Mouse (Mus musculus): Measurements from ENCODE around the gene Rad51b. TPM values are rescaled to one million over a fixed set of nuclear protein-coding genes. Genes with fewer than 3 reads are reported as not detected.

Rad51b gene
- total and polyA plus RNA-seq, 2 experiments from 2014 or later = 1.1 TPM

DNA sequence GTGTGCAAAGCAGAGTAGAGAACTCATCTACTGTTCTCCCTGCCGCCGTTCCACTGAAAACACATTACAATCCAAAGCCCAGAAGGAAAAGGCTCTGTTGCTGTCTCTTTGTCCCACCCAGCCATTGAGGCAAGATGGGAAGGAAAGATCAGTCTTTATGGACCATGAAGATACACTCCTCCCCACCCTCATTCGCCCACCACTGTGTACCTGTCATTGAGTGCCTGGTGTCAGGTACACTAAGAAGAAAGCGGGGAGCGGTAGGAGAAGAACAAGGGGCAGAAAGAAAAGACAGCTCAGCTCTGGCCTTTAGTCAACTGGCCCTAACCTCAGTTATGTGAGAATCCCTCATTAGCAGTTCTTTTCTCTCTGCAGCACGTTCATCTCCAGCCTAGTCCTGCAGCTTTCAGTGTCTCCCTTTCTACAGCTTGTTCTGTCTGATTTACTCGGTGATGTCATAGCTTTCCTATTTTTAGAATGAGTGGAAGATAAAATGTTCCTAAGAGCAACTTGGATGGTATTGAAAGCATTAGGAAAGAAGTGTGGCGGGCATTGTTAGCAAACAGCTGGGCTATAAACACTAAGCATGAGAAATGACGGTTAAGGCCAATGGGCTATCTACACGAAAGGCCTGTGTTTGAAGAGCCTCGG is 382.3 kb downstream of the Rad51b start:
- Histone ChIP-seq H3K9ac (replicated peaks; ENCODE audit: low read length) (no peak overlapping the region), H3K4me1 (ENCODE audit: insufficient read depth, low read length) (no peaks in the 10 kb centered on the region), H3K4me3 (ENCODE audit: low read length) (no peak overlapping the region), H3K27ac (peak overlapping the region; percentile 75), H3K27me3 (ENCODE audit: insufficient read depth, low read length) (no peaks in the 10 kb centered on the region), H3K9me3 (ENCODE audit: low read length) (no peaks in the 10 kb centered on the region), H3K4me2 (ENCODE audit: low read depth, low read length) (no peak overlapping the region), H3K36me3 (ENCODE audit: insufficient read depth, low read length) (no peaks in the 10 kb centered on the region)
- peak; percentile 4; the same call in 1 of the 2 replicates for ATAC-seq
- no peak for TF ChIP-seq CTCF (IDR thresholded peaks at IDR 0.05; ENCODE audit: low read depth)
- WGBS = 59% methylated on average over 11 of the region's 11 CpGs
- DNase-seq (ENCODE audit: low spot score) = no peak

DNA sequence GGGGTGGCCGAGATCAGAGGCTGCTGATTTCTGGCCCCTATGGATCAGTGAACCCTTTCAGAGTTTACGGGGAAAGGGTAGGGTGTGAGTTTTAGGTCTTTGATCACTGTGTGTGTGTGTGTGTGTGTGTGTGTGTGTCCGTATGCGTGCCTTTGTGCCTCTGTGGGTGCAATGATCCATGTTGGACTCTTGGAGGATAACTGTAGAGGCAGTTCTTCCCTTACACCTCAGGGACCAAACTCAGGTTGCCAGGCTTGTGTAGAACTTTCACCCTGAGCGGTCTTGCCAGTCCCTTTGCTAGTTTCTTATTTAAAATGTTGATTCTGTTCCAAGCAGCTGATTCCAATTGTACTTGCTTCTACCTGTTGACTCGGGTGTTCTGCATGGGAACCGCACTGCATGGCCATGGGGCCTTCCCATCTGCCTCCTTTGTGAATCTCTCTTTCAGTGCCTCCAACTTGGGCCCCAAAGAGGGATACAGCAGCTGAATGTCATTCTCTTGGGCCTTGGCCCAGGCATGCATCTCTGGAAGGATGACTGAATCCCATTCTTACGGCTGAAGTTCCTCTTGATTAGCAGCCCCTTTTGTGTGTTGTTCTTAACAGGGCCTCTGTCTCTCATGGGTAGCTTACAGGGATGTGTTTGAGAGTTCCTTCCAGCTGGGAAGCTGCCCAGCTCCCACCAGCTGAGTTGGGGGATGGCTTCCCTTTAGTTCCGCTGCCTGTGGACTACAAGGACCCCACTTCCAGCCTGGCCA is 383.0 kb downstream of the Rad51b start:
- Histone ChIP-seq H3K9ac (replicated peaks; ENCODE audit: low read length) (no peak overlapping the region), H3K4me1 (ENCODE audit: insufficient read depth, low read length) (no peaks in the 10 kb centered on the region), H3K36me3 (ENCODE audit: insufficient read depth, low read length) (no peaks in the 10 kb centered on the region), H3K4me2 (ENCODE audit: low read depth, low read length) (no peak overlapping the region), H3K27ac (peak overlapping the region; percentile 75), H3K27me3 (ENCODE audit: insufficient read depth, low read length) (no peaks in the 10 kb centered on the region), H3K4me3 (ENCODE audit: low read length) (no peak overlapping the region), H3K9me3 (ENCODE audit: low read length) (no peaks in the 10 kb centered on the region)
- DNase-seq (ENCODE audit: low spot score) = peak; percentile 86
- TF ChIP-seq CTCF (IDR thresholded peaks at IDR 0.05; ENCODE audit: low read depth) = no peak
- peak; percentile 96 for ATAC-seq
- 43% methylated on average over 9 of the region's 9 CpGs for WGBS

DNA sequence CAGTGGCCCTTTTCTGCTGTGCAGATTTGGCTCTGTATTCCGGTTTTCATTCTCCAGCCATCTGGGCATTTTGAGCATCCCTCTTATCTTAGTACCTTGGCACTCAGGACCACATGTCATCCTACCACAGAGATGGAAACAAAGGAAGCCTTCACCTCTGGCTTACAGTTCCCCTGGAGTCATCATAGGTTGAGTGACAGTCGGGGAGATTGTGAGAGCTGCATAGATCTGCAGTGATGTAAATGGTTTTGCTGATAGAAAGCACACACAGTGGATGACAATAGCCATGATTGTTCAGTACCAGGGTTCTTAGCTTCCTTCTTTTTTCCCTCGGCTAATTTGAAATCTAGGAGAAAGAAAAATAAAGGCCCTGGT is 383.6 kb downstream of the Rad51b start:
- no peaks in the 10 kb centered on the region for H3K27me3 ChIP-seq (ENCODE audit: insufficient read depth, low read length)
- ATAC-seq (no peak; the same call in 1 of the 2 replicates), DNase-seq (ENCODE audit: low spot score) (no peak)
- TF ChIP-seq CTCF (IDR thresholded peaks at IDR 0.05; ENCODE audit: low read depth) = no peak
- no peaks in the 10 kb centered on the region for H3K36me3 ChIP-seq (ENCODE audit: insufficient read depth, low read length)
- WGBS = 32% methylated on average over 3 of the region's 3 CpGs
- no peak overlapping the region for H3K4me2 ChIP-seq (ENCODE audit: low read depth, low read length)
- no peaks in the 10 kb centered on the region for H3K9me3 ChIP-seq (ENCODE audit: low read length)
- no peak overlapping the region for H3K4me3 ChIP-seq (ENCODE audit: low read length)
- no peaks in the 10 kb centered on the region for H3K4me1 ChIP-seq (ENCODE audit: insufficient read depth, low read length)
- peak overlapping the region; percentile 75 for H3K27ac ChIP-seq
- no peak overlapping the region for H3K9ac ChIP-seq (replicated peaks; ENCODE audit: low read length)

DNA sequence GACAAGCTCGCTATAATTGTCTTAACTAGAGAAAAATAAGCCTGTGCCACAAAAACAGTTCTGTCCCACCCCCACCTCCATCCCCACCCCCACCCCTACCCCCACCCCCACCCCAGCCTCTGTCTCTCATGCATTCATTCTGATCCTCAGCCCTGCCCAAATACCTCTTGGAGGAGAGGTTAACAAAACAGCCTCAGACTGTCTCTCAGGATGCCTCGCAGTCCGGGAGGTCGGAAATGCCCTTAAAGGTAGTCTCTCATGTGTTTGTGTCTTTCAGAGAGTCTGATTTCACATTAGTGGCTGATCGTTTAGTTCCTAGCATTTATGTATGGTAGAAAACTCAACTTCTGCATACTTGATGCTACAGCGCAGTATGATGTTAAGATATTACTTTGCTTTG is 384.5 kb downstream of the Rad51b start:
- Histone ChIP-seq H3K27me3 (ENCODE audit: insufficient read depth, low read length) (no peaks in the 10 kb centered on the region), H3K4me2 (ENCODE audit: low read depth, low read length) (no peak overlapping the region), H3K27ac (peak overlapping the region; percentile 75), H3K4me1 (ENCODE audit: insufficient read depth, low read length) (0 out of 2 replicates have a peak, but pooled peaks cover 4% of the 10 kb centered on the region), H3K9me3 (ENCODE audit: low read length) (no peaks in the 10 kb centered on the region), H3K9ac (replicated peaks; ENCODE audit: low read length) (no peak overlapping the region), H3K36me3 (ENCODE audit: insufficient read depth, low read length) (no peaks in the 10 kb centered on the region), H3K4me3 (ENCODE audit: low read length) (no peak overlapping the region)
- WGBS = 79% methylated on average over 6 of the region's 6 CpGs
- no peak for ATAC-seq
- TF ChIP-seq CTCF (IDR thresholded peaks at IDR 0.05; ENCODE audit: low read depth) = no peak
- DNase-seq (ENCODE audit: low spot score) = no peak

DNA sequence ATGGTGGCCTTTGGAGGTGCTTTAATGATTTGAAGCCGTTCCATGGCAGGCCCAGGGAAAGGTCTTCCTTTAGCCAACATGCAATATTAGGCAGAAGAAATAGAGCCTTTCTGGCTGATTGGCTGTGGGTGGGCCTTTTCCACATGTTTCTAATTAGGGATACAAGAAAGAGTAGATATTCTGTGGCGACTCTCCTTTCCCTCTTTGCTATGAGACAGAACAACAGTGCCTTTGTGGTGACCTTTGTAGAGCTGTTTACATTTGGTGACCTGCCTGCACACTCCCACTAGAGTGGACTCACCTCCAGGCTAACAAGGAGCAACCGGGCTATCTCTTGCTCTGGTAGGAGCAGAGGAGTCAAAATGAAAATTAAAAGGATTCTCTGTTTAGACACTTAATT is 386.3 kb downstream of the Rad51b start:
- Histone ChIP-seq H3K27ac (no peak overlapping the region), H3K9ac (replicated peaks; ENCODE audit: low read length) (no peak overlapping the region), H3K4me3 (ENCODE audit: low read length) (no peak overlapping the region), H3K27me3 (ENCODE audit: insufficient read depth, low read length) (no peaks in the 10 kb centered on the region), H3K9me3 (ENCODE audit: low read length) (no peaks in the 10 kb centered on the region), H3K36me3 (ENCODE audit: insufficient read depth, low read length) (no peaks in the 10 kb centered on the region), H3K4me2 (ENCODE audit: low read depth, low read length) (no peak overlapping the region), H3K4me1 (ENCODE audit: insufficient read depth, low read length) (0 out of 2 replicates have a peak, but pooled peaks cover 4% of the 10 kb centered on the region)
- ATAC-seq (no peak), DNase-seq (ENCODE audit: low spot score) (no peak)
- TF ChIP-seq CTCF (IDR thresholded peaks at IDR 0.05; ENCODE audit: low read depth) = no peak
- WGBS = 58% methylated on average over 3 of the region's 3 CpGs

DNA sequence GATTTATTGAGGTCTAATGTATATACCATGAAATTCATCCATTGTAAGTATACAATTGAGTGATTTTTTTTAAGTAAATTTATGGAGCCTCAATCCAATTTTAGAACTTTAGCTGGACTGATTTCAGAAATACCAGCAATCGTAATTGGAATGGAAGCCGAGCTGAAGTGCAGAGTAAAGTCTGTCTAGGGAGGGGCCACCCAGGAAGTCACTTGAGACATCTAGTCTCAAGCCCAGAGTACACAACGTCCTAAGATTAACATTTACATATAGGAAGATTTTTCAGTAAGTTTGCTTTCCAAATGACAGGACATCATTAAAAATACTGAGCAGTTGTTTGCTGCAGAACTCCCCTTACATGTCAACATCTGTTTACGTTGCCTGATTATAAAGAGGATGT is 386.7 kb downstream of the Rad51b start:
- H3K27ac ChIP-seq = no peak overlapping the region
- no peak for ATAC-seq
- no peak overlapping the region for H3K9ac ChIP-seq (replicated peaks; ENCODE audit: low read length)
- no peak for DNase-seq (ENCODE audit: low spot score)
- H3K27me3 ChIP-seq (ENCODE audit: insufficient read depth, low read length) = no peaks in the 10 kb centered on the region
- TF ChIP-seq CTCF (IDR thresholded peaks at IDR 0.05; ENCODE audit: low read depth) = no peak
- 69% methylated on average over 4 of the region's 4 CpGs for WGBS
- H3K4me2 ChIP-seq (ENCODE audit: low read depth, low read length) = no peak overlapping the region
- no peaks in the 10 kb centered on the region for H3K36me3 ChIP-seq (ENCODE audit: insufficient read depth, low read length)
- H3K4me1 ChIP-seq (ENCODE audit: insufficient read depth, low read length) = 0 out of 2 replicates have a peak, but pooled peaks cover 4% of the 10 kb centered on the region
- H3K4me3 ChIP-seq (ENCODE audit: low read length) = no peak overlapping the region
- H3K9me3 ChIP-seq (ENCODE audit: low read length) = no peaks in the 10 kb centered on the region

DNA sequence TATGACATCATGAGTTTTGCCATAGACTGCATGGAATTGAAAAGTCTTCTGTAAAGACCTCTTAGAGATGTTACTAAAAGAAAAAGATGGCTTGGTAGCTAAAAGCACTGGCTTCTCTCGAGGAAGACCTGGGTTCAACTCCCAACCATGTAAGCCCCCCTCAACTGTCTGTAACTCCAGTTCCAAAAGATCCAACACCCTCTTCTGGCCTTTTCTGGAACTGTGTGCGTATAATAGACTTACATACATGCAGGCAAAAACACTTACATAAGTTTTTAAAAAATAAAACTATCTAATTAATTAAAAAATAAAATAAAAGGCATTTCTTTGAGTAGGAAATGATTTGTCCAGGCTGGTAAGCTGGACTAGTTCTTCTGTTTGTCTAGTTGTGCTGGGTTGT is 387.3 kb downstream of the Rad51b start:
- no peak overlapping the region for H3K4me2 ChIP-seq (ENCODE audit: low read depth, low read length)
- no peak overlapping the region for H3K27ac ChIP-seq
- H3K36me3 ChIP-seq (ENCODE audit: insufficient read depth, low read length) = no peaks in the 10 kb centered on the region
- no peaks in the 10 kb centered on the region for H3K9me3 ChIP-seq (ENCODE audit: low read length)
- H3K27me3 ChIP-seq (ENCODE audit: insufficient read depth, low read length) = no peaks in the 10 kb centered on the region
- H3K9ac ChIP-seq (replicated peaks; ENCODE audit: low read length) = no peak overlapping the region
- TF ChIP-seq CTCF (IDR thresholded peaks at IDR 0.05; ENCODE audit: low read depth) = no peak
- DNase-seq (ENCODE audit: low spot score) (no peak), ATAC-seq (no peak)
- 92% methylated on average over 2 of the region's 2 CpGs for WGBS
- H3K4me1 ChIP-seq (ENCODE audit: insufficient read depth, low read length) = 0 out of 2 replicates have a peak, but pooled peaks cover 4% of the 10 kb centered on the region
- H3K4me3 ChIP-seq (ENCODE audit: low read length) = no peak overlapping the region
